Mouse (Mus musculus) hematopoietic stem cell, adult 5-6 weeks (primary cell): Measurements from ENCODE around the gene Inka2. TPM values are rescaled to one million over a fixed set of nuclear protein-coding genes. Genes with fewer than 3 reads are reported as not detected.
"Not testable (repeated sequence)": the region's sequence is repeated elsewhere in the genome, so short reads cannot be mapped to it uniquely, and the experiment has no call there.

Experiments
- ATAC-seq, 2 experiments: fragments of 125-278 bp in 1 of 2; replicated peaks in 1 of 2; 2 replicates each; pipeline ENCODE4 v1.8.0; 2016 to 2017; ENCODE audit warnings: inconsistent platforms in 2 of 2, mild to moderate bottlenecking in 2 of 2, moderate number of reproducible peaks in 2 of 2, low read depth in 1 of 2, moderate TSS enrichment in 1 of 2; ENCODE audit not compliant: low FRiP score in 2 of 2, poor library complexity in 2 of 2, severe bottlenecking in 2 of 2, insufficient read depth in 1 of 2, low TSS enrichment in 1 of 2
- total RNA-seq: library from RNA; stranded (forward); fragments of 172-1452, 232-1000 nt; gene quantifications from 2 replicates; pipeline ENCODE4 v1.2.3, GENCODE M21; 2017

Gene Inka2
- total RNA-seq, 1 experiment from 2014 or later: 0.30 TPM

- ATAC-seq: no peak
These were observed 10.9 kb upstream of the Inka2 start for GRCm38 (mm10) chr3:105693327-105694080.

GRCm38 (mm10) chr3:105695476-105696386 is 8.7 kb upstream of the Inka2 start:
- no peak for ATAC-seq

- ATAC-seq: no peak
These were observed 7.8 kb upstream of the Inka2 start for GRCm38 (mm10) chr3:105696387-105697147.

- no peak for ATAC-seq
These were observed 7.3 kb upstream of the Inka2 start for GRCm38 (mm10) chr3:105697148-105697441.

GRCm38 (mm10) chr3:105698311-105698710 is 6.1 kb upstream of the Inka2 start:
- no peak for ATAC-seq

- peak in 1 of 2 experiments; percentile 30; a peak in 1 of 4 replicates for ATAC-seq
These were observed 5.0 kb upstream of the Inka2 start for GRCm38 (mm10) chr3:105699241-105699933.

GRCm38 (mm10) chr3:105700786-105701185 is 3.6 kb upstream of the Inka2 start:
- not testable (repeated sequence) for ATAC-seq

GRCm38 (mm10) chr3:105701399-105701798 is 3.0 kb upstream of the Inka2 start:
- no peak for ATAC-seq

- ATAC-seq: no peak
These were observed 828 bp upstream of the Inka2 start for GRCm38 (mm10) chr3:105703571-105703970.

GRCm38 (mm10) chr3:105705061-105705549 is 706 bp downstream of the Inka2 start:
- ATAC-seq: peak; percentile 5 to 18; a peak in 2 of 4 replicates

- ATAC-seq: no peak
These were observed 1.2 kb downstream of the Inka2 start for GRCm38 (mm10) chr3:105705561-105705960.

GRCm38 (mm10) chr3:105706366-105707020 is 2.1 kb downstream of the Inka2 start:
- no peak for ATAC-seq

- ATAC-seq: no peak
These were observed 3.2 kb downstream of the Inka2 start for GRCm38 (mm10) chr3:105707590-105707989.

GRCm38 (mm10) chr3:105710246-105710645 is 5.8 kb downstream of the Inka2 start:
- no peak for ATAC-seq

GRCm38 (mm10) chr3:105711741-105712140 is 7.3 kb downstream of the Inka2 start:
- no peak for ATAC-seq

- ATAC-seq: no peak
These were observed 8.4 kb downstream of the Inka2 start for GRCm38 (mm10) chr3:105712827-105713226.
